Mouse (Mus musculus) ES-Bruce4 (cell line): ENCODE measurements around the gene Thra.

Experiments
- CTCF ChIP-seq: IDR thresholded peaks from one replicate; pipeline ENCODE4 v1.8.1; 2011; ENCODE audit warnings: low read depth, low read length
- EP300 ChIP-seq: IDR thresholded peaks from 2 replicates; pipeline ENCODE4 v1.6.1; 2011; ENCODE audit warnings: low read depth, low read length; ENCODE audit not compliant: insufficient read depth
- POLR2A ChIP-seq: IDR thresholded peaks from one replicate; pipeline ENCODE4 v1.8.1; 2011; ENCODE audit warnings: low read length; ENCODE audit not compliant: insufficient read depth

- TF ChIP-seq EP300 (no peak), CTCF (no peak), POLR2A (no peak)
These were observed 9.7 kb upstream of the Thra start for GRCm38 (mm10) chr11:98730727-98731126.
